Mouse (Mus musculus): ENCODE measurements around the gene Rbm20.

DNA sequence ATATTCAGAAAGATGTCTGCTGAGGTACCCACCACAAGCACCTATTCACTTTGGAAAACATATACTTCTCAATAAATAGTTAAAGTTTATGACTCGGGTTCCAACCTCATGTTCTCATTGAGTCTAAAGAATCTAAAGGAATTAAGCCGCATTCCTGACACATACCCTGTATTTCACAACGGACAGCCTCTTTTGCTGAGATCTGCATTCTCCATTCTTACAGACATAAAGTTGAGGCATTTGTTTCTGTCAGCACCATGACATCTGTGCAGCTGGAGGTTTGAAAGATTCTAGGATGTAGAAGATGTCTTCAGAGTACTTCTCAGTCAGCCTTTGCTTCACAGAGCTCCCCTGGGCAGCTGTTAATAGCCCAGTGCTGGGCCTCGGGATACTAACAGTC is 117.9 kb downstream of the Rbm20 start:
- TF ChIP-seq POU5F1 (IDR thresholded peaks at IDR 0.05; ENCODE audit: borderline replicate concordance, low read length) (no peak), CTCF (conservative IDR thresholded peaks at IDR 0.05; ENCODE audit: low read length) (no peak)
